Mouse (Mus musculus): ENCODE results near the gene Tmem220. TPM values are rescaled to one million over a fixed set of nuclear protein-coding genes. Genes with fewer than 3 reads are reported as not detected.

Tmem220 gene
- polyA plus RNA-seq, 1 experiment from 2014 or later = 0.64 TPM

DNA sequence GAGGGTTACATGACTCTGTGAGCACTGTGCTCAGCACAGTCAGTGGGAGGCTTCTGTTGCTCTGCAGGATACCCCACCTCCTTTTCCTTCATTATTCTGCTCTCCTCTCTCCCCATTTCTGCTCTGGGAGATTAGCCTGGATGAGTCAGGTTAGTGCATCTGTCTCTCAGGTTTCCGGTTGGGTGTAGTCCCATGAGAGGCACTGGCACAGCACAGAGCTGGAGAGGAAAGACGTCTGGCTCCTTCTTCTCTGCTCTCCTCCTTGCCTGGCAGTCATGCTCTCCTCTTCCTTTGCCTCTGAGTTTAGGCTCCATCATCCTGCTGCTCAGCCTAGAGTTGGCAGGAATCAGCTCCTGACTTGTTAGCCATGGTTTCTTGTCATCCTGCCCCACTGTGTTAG, 32.8 kb upstream of the Tmem220 start:
- Histone ChIP-seq H3K4me1 (ENCODE audit: control insufficient read depth, insufficient read depth, low read length) (no peaks in the 10 kb centered on the region), H3K27ac (ENCODE audit: low read depth, low read length) (no peak overlapping the region), H3K4me3 (ENCODE audit: low read depth, low read length) (no peak overlapping the region), H3K27me3 (ENCODE audit: control insufficient read depth, insufficient read depth, low read length) (no peaks in the 10 kb centered on the region), H3K9me3 (ENCODE audit: control insufficient read depth, low read length) (no peaks in the 10 kb centered on the region), H3K36me3 (ENCODE audit: control insufficient read depth, insufficient read depth, low read length) (no peaks in the 10 kb centered on the region), H3K4me2 (ENCODE audit: low read depth, low read length) (no peak overlapping the region), H3K9ac (replicated peaks; ENCODE audit: low read depth, low read length) (no peak overlapping the region)
- no peak for ATAC-seq (ENCODE audit: low read depth)
- 88% methylated on average over 2 of the region's 2 CpGs for WGBS

DNA sequence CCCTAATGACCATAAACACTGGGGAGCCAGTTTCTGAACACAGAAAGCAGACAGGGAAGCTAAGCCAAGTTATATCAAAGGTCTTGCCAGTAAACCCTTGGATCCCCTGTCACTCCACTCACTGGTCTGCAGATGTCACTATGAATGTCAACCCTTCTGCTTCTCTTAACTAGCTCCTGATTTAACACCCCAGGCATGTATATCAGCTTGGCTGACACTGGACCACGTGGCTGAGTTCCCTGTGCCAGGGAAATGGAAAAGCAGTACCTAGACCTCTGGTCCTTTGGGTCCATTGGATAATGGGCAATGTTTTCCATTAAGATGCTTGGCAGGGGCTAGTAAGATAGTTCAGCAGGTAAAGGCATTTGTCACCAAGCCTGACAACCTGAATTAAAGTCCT, 31.3 kb upstream of the Tmem220 start:
- Histone ChIP-seq H3K9ac (replicated peaks; ENCODE audit: low read depth, low read length) (no peak overlapping the region), H3K4me1 (ENCODE audit: control insufficient read depth, insufficient read depth, low read length) (no peaks in the 10 kb centered on the region), H3K4me2 (ENCODE audit: low read depth, low read length) (no peak overlapping the region), H3K9me3 (ENCODE audit: control insufficient read depth, low read length) (no peaks in the 10 kb centered on the region), H3K36me3 (ENCODE audit: control insufficient read depth, insufficient read depth, low read length) (no peaks in the 10 kb centered on the region), H3K4me3 (ENCODE audit: low read depth, low read length) (no peak overlapping the region), H3K27me3 (ENCODE audit: control insufficient read depth, insufficient read depth, low read length) (no peaks in the 10 kb centered on the region), H3K27ac (ENCODE audit: low read depth, low read length) (no peak overlapping the region)
- WGBS = 40% methylated on average over 1 of the region's 1 CpGs
- no peak for ATAC-seq (ENCODE audit: low read depth)

DNA sequence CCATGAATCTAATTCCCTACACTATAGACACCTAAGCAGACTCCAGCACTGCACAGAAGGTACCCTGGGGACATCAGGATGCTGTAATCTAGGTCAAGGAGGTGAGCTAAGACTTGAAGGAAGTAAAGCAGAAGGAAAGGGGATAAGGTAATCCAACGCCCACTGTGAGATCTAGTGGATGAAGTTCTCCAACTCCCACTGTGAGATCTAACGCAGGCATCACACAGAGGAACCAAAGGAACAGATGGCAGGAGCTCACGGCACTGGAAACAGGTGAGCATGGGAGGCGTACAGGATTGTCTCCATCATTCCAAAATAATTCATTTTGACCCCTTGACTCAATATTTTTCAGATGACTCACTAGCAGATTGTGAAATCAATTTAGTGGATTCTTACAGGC, 28.5 kb upstream of the Tmem220 start:
- H3K4me1 ChIP-seq (ENCODE audit: control insufficient read depth, insufficient read depth, low read length) = peaks cover 10% of the 10 kb centered on the region; the same call in 1 of the 2 replicates
- ATAC-seq (ENCODE audit: low read depth) = no peak
- H3K27me3 ChIP-seq (ENCODE audit: control insufficient read depth, insufficient read depth, low read length) = no peaks in the 10 kb centered on the region
- no peak overlapping the region for H3K4me2 ChIP-seq (ENCODE audit: low read depth, low read length)
- no peak overlapping the region for H3K27ac ChIP-seq (ENCODE audit: low read depth, low read length)
- H3K9me3 ChIP-seq (ENCODE audit: control insufficient read depth, low read length) = no peaks in the 10 kb centered on the region
- H3K36me3 ChIP-seq (ENCODE audit: control insufficient read depth, insufficient read depth, low read length) = no peaks in the 10 kb centered on the region
- H3K4me3 ChIP-seq (ENCODE audit: low read depth, low read length) = no peak overlapping the region
- no peak overlapping the region for H3K9ac ChIP-seq (replicated peaks; ENCODE audit: low read depth, low read length)
- WGBS = 89% methylated on average over 4 of the region's 4 CpGs

DNA sequence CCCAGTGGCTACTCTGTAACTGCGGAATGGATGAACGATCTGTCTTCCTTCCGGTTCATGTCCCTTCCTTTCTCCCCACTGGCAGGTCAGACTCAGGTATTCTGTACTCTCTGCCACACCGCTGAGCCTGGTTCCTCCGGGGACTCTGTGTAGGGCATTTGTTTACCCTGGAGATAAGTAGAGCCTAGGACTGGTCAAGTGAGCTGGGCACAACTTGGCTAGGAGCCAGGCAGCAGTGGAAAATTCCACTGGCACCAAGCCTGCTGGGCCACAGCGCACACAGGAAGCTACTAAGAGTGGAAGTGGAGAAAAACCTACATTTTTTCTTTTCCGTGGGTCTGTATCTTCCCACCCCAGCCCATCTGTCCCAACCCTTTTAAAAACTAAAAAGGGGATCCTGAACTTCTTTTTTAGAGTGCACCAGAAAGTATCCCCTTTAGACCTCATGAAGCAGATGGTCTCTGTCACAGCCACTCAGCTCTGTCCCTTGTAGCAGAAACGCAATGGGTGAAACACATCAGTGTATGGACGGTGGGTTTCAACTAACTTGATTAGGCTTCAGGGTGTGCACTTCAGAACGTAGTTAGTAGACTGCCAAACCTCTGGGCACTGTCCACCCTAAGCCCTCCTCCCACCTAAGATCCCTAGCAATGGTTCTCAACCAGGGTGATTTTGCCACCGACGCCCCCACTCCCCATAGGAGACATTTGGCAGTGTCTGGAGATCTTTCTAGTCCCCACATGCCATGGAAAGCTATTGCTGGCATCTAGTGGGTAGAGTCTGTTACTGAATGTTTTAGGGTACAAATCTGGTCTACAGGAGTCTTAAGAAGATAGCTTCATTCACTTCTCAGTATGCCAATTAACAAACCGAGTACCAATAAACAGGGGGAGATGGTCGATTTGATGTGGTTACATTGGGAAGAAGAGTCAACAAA, 26.2 kb upstream of the Tmem220 start:
- H3K36me3 ChIP-seq (ENCODE audit: control insufficient read depth, insufficient read depth, low read length) = no peaks in the 10 kb centered on the region
- H3K27ac ChIP-seq (ENCODE audit: low read depth, low read length) = no peak overlapping the region
- peaks cover 18% of the 10 kb centered on the region for H3K4me1 ChIP-seq (ENCODE audit: control insufficient read depth, insufficient read depth, low read length)
- H3K4me3 ChIP-seq (ENCODE audit: low read depth, low read length) = no peak overlapping the region
- WGBS = 76% methylated on average over 14 of the region's 14 CpGs
- H3K9ac ChIP-seq (replicated peaks; ENCODE audit: low read depth, low read length) = no peak overlapping the region
- H3K27me3 ChIP-seq (ENCODE audit: control insufficient read depth, insufficient read depth, low read length) = no peaks in the 10 kb centered on the region
- no peak; the same call in 1 of the 2 replicates for ATAC-seq (ENCODE audit: low read depth)
- no peaks in the 10 kb centered on the region for H3K9me3 ChIP-seq (ENCODE audit: control insufficient read depth, low read length)
- H3K4me2 ChIP-seq (ENCODE audit: low read depth, low read length) = no peak overlapping the region

DNA sequence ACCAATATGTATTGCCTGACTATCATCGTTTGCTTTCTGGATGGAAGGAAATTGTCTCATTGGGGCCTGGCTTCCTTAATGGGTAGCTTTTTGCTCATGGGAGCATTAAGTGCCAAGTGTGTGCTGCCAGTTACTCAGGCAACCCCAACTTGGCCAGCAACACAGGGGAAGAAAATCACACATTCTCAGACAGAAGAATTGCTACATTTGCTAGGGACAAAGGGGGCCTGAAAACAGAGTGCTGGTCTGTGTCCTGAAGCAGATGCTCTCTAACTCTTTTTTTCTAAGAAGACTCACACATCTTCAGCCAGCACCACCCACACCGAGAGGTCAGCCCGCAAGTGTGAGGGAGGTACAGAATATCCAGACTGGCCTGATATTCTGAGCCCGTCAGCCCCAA, 24.3 kb upstream of the Tmem220 start:
- Histone ChIP-seq H3K36me3 (ENCODE audit: control insufficient read depth, insufficient read depth, low read length) (no peaks in the 10 kb centered on the region), H3K4me1 (ENCODE audit: control insufficient read depth, insufficient read depth, low read length) (peaks cover 18% of the 10 kb centered on the region), H3K9ac (replicated peaks; ENCODE audit: low read depth, low read length) (no peak overlapping the region), H3K27ac (ENCODE audit: low read depth, low read length) (peak overlapping the region; percentile 74; the same call in 1 of the 2 replicates), H3K9me3 (ENCODE audit: control insufficient read depth, low read length) (no peaks in the 10 kb centered on the region), H3K4me2 (ENCODE audit: low read depth, low read length) (no peak overlapping the region), H3K27me3 (ENCODE audit: control insufficient read depth, insufficient read depth, low read length) (no peaks in the 10 kb centered on the region), H3K4me3 (ENCODE audit: low read depth, low read length) (no peak overlapping the region)
- peak; percentile 70 for ATAC-seq (ENCODE audit: low read depth)
- 50% methylated on average over 4 of the region's 4 CpGs for WGBS

DNA sequence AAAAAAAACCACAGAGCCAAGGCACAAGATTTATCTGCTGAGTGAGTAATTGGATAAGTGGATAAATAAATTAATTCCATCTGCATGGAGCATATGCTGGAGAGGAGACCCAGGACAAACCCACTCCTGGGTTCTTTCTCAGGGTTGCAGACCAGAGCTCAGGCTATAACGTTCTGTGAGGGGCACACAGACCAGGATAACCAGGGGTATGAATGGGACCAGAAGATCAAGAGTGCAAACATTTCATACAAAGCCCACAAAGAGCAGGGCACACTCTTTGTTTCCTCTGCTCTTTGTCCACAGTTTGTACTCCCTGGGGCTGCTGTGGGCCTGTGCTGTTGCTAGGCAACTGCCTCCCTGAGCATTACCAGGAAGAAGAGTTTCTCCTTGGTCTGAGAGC, 23.2 kb upstream of the Tmem220 start:
- no peaks in the 10 kb centered on the region for H3K9me3 ChIP-seq (ENCODE audit: control insufficient read depth, low read length)
- H3K27ac ChIP-seq (ENCODE audit: low read depth, low read length) = peak overlapping the region; percentile 74
- no peak overlapping the region for H3K4me2 ChIP-seq (ENCODE audit: low read depth, low read length)
- peak; percentile 72; the same call in 1 of the 2 replicates for ATAC-seq (ENCODE audit: low read depth)
- H3K4me1 ChIP-seq (ENCODE audit: control insufficient read depth, insufficient read depth, low read length) = peaks cover 18% of the 10 kb centered on the region
- no peaks in the 10 kb centered on the region for H3K36me3 ChIP-seq (ENCODE audit: control insufficient read depth, insufficient read depth, low read length)
- 6% methylated on average over 1 of the region's 1 CpGs for WGBS
- H3K9ac ChIP-seq (replicated peaks; ENCODE audit: low read depth, low read length) = no peak overlapping the region
- H3K27me3 ChIP-seq (ENCODE audit: control insufficient read depth, insufficient read depth, low read length) = no peaks in the 10 kb centered on the region
- no peak overlapping the region for H3K4me3 ChIP-seq (ENCODE audit: low read depth, low read length)

DNA sequence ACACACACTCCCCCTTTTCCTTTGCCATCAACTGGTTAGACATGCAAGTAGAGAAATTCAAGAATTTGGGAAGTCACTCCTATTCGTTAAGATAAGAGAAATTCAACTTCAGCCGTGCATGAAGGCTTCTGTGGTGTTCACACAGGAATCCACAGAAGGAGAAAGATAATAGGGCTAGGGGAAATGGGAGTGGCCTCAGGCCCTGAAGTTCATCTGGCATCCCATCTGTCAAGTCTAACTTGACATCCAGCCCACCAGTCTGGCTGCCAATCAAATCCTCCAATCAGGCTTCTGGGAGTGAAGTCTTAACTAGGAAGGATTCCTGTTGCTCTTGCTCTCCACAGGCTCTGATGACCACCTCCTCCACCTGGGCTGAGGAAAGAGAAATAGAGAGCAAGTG, 22.0 kb upstream of the Tmem220 start:
- ATAC-seq (ENCODE audit: low read depth) = no peak
- H3K9ac ChIP-seq (replicated peaks; ENCODE audit: low read depth, low read length) = no peak overlapping the region
- H3K9me3 ChIP-seq (ENCODE audit: control insufficient read depth, low read length) = no peaks in the 10 kb centered on the region
- no peaks in the 10 kb centered on the region for H3K27me3 ChIP-seq (ENCODE audit: control insufficient read depth, insufficient read depth, low read length)
- H3K4me3 ChIP-seq (ENCODE audit: low read depth, low read length) = no peak overlapping the region
- H3K4me2 ChIP-seq (ENCODE audit: low read depth, low read length) = no peak overlapping the region
- 66% methylated on average over 2 of the region's 2 CpGs for WGBS
- H3K27ac ChIP-seq (ENCODE audit: low read depth, low read length) = no peak overlapping the region
- peaks cover 18% of the 10 kb centered on the region for H3K4me1 ChIP-seq (ENCODE audit: control insufficient read depth, insufficient read depth, low read length)
- no peaks in the 10 kb centered on the region for H3K36me3 ChIP-seq (ENCODE audit: control insufficient read depth, insufficient read depth, low read length)

DNA sequence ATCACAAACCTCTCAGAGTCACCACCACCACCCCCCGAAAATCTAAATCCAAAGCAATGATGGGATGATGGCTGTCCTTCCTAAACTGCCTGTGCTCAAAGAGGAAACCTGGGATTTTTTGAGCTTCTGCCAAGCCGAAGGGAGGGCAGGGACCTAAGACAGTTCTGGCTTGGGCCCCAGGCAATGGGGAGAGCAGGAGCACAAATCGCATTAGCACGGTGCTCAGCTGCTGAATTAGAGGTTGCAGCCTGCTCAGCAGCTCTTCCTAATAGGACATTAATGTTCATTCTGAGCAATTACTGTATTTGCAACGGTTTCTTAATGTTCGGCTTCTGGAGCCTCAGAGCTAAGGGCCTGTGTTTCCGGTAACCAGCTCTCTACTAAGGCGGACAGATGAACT, 17.0 kb upstream of the Tmem220 start:
- Histone ChIP-seq H3K27me3 (ENCODE audit: control insufficient read depth, insufficient read depth, low read length) (no peaks in the 10 kb centered on the region), H3K4me2 (ENCODE audit: low read depth, low read length) (no peak overlapping the region), H3K4me3 (ENCODE audit: low read depth, low read length) (no peak overlapping the region), H3K27ac (ENCODE audit: low read depth, low read length) (no peak overlapping the region; the same call in 1 of the 2 replicates), H3K9ac (replicated peaks; ENCODE audit: low read depth, low read length) (no peak overlapping the region), H3K9me3 (ENCODE audit: control insufficient read depth, low read length) (no peaks in the 10 kb centered on the region), H3K36me3 (ENCODE audit: control insufficient read depth, insufficient read depth, low read length) (no peaks in the 10 kb centered on the region), H3K4me1 (ENCODE audit: control insufficient read depth, insufficient read depth, low read length) (peaks cover 11% of the 10 kb centered on the region; the same call in 1 of the 2 replicates)
- ATAC-seq (ENCODE audit: low read depth) = peak; percentile 70
- 47% methylated on average over 8 of the region's 8 CpGs for WGBS

DNA sequence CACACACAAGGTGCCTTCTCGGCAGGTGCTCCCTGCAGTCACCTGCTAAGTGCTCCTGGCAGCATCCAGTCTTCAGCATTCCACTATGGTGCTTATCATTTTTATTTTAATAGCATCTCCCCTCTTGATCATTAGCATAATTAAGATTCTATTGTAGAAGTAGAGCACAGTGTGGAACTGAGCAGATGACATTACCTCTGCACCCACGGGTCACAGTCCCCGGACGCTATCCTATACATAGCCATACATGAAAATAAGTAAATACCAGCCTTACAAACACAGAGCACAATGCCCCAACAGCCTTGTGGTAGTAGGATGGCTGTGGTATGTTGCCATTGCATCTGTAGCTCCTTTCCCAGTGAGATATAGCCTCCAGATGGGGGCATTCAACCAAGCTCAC, 16.4 kb upstream of the Tmem220 start:
- no peaks in the 10 kb centered on the region for H3K9me3 ChIP-seq (ENCODE audit: control insufficient read depth, low read length)
- WGBS = 61% methylated on average over 4 of the region's 4 CpGs
- H3K4me2 ChIP-seq (ENCODE audit: low read depth, low read length) = no peak overlapping the region
- no peak overlapping the region for H3K9ac ChIP-seq (replicated peaks; ENCODE audit: low read depth, low read length)
- H3K36me3 ChIP-seq (ENCODE audit: control insufficient read depth, insufficient read depth, low read length) = no peaks in the 10 kb centered on the region
- H3K27ac ChIP-seq (ENCODE audit: low read depth, low read length) = no peak overlapping the region
- no peak overlapping the region for H3K4me3 ChIP-seq (ENCODE audit: low read depth, low read length)
- peak; percentile 62; the same call in 1 of the 2 replicates for ATAC-seq (ENCODE audit: low read depth)
- no peaks in the 10 kb centered on the region for H3K27me3 ChIP-seq (ENCODE audit: control insufficient read depth, insufficient read depth, low read length)
- peaks cover 11% of the 10 kb centered on the region; the same call in 1 of the 2 replicates for H3K4me1 ChIP-seq (ENCODE audit: control insufficient read depth, insufficient read depth, low read length)
